Mouse (Mus musculus) activated CD4-positive, CD25-positive, alpha-beta regulatory T cell (primary cell): ENCODE results near the gene Il18r1. TPM values are rescaled to one million over a fixed set of nuclear protein-coding genes. Genes with fewer than 3 reads are reported as not detected.

Experiments
- polyA plus RNA-seq, 2 experiments: library from polyadenylated mRNA; unstranded; fragments of 100-300 nt; shearing (Covaris generic); gene quantifications; one replicate each; pipeline ENCODE4 v1.2.1; 2017

Gene Il18r1
- polyA plus RNA-seq = 10 to 100 TPM; 28.9 to 47.6 TPM

DNA sequence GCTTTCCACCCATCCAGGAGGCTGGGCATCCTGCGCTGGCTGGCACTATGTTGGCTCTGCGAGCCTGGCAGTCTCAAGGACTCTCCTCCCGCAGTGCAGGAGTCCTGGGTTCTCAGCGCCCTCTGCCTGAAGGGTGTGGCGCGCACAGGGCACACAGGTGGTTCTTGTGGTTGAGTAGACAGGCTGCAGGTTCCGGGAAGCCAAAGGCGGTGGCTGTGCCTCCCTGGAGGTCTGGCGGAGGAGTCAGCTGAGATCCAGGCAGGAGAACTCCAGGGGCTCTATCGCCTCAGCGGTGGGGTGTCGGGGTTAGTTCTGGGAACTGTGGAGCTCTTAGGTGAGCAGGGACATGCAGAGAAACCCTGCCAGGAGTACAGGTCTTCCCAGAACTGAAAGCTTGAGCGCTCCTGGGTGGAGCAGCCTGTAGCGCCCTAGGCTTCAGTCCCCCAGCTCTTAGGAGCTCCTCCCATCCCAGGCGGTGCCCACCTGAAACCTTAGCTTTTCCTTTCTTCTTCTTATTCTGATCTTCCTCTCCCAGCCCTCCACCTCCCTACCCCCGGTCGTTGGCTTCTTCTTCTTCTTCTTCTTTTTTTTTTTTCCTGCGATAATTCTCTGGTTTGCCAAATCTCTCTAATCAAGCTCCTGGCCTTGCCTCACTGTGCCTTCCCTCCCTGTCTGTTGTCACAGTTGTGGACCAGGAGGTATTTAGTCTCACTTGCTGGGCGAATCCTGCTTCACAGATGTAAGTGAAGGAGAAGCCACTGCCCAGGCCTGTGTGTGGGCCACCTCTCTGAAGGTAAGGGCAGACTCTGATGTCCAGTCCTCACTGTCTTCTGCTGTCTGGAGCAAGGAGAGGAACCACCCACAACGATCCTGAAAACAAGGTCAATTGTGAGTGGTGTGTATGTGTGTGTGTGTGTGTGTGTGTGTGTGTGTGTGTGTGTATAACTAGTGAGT is at the start of gene Il18r1:
Gene Il18r1, plus strand, starts transcription at position 76 of the 954 bp plus-strand sequence.

DNA sequence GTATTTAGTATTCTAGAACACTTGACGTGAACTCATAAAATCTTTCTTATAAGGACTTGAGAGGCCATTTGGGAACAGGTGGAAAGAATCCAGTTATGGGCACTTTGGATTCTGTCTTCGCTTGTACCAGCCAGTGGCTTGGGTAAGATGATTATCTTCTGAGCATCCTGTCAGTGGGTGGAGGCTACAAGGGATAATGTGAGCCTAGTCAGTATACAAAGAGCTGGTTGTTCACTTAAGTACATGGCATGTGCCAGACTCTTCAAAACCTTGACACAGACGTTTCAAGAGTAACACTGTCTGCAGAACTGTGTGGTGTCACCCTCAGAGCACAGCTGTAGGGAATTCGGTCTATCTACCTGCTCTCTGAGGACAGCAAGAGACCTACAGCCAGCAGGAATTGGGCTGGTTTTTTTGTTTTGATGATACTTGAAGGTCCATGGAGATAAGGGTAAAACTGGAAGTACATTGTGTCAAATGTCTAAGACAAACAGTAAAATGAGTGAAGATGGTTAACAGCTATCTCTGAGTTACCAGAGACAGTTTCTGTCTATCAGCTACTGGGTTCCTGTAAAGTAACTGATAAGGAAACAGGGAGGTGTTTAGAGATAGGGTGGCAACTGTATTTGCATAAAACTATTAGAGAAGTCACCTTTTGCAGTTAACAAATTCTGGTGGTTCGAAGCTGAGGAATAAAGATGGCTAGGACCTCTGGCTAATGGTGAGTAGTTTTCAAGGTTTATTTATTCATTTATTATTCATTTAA is 36.3 kb upstream of the Il18r1 start, which contains the start of gene Il1rl1:
Gene Il1rl1, plus strand, starts transcription at position 661 of the 766 bp plus-strand sequence.

DNA sequence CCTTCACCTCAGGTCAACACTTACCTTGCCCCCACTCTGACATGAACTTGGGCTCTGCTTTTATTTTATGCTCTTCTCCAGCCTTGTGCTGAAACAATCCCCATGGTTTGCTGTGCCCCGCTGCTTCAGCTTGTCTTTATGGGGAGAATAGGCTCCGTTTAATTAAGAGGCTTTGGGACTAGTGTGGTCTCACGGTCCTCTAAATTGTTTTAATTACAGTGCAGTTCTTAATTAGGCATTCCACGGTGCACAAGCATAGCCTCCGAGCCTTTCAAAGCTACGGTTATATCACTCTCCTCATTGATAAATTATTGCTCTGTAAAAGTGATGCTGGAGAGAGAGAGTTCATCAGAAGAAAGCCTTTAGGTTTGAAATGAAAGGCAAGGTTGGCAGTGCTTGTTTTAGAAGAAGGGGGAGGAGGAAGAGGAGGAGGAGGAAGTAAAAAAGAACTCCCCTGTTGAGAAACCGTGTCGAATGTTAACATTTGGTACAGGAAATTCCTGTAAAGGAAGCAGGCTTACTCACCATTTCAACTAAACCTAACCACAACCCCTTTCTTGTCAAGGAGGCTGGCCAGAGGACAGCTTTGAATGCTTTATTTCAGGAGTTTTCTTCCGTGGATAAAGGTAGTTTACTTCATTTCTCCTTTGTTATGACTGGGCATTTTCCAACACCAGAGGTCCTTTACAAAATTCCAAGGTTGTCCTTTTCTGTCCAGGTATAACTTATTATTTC is 49.7 kb downstream of the Il18r1 start, which contains the start of gene Il18rap:
Gene Il18rap, plus strand, starts transcription at position 512 of the 735 bp plus-strand sequence.

Other genes starting within 250 kb of the Il18r1 start
- 1 to 10 TPM in 1 of 2 experiments, not detected in 1; 1.5 TPM for gene Il1r1, start 240.5 kb upstream of the Il18r1 start, polyA plus RNA-seq
- gene Il1rl2, start 140.9 kb upstream of the Il18r1 start, polyA plus RNA-seq = 1 to 10 TPM in 1 of 2 experiments, under 1 TPM in 1; 0.85 to 2.7 TPM
- gene Il1rl1, start 36.0 kb upstream of the Il18r1 start, polyA plus RNA-seq = 10 to 100 TPM; 39.0 to 65.2 TPM
- 10 to 100 TPM in 1 of 2 experiments, 1 to 10 TPM in 1; 9.1 to 18.5 TPM for gene Il18rap, start 49.8 kb downstream of the Il18r1 start, polyA plus RNA-seq
- gene Slc9a4, start 114.5 kb downstream of the Il18r1 start, polyA plus RNA-seq = not detected
- gene Slc9a2, start 215.0 kb downstream of the Il18r1 start, polyA plus RNA-seq = not detected